Mouse (Mus musculus) yolk sac, embryonic 10.5 days (tissue): ENCODE results near the gene Tgif1.

ENCODE experiments used
- DNase-seq: peaks from one replicate; pipeline ENCODE4 v3.0.0-alpha.2; 2017; ENCODE audit warnings: low spot score

The Tgif1 gene

GRCm38 (mm10) chr17:70866538-70867114, 13.3 kb upstream of the Tgif1 start:
- DNase-seq: no peak

GRCm38 (mm10) chr17:70866029-70866428, 12.7 kb upstream of the Tgif1 start:
- DNase-seq: no peak

GRCm38 (mm10) chr17:70865060-70865604, 11.8 kb upstream of the Tgif1 start:
- DNase-seq: peak; percentile 26

GRCm38 (mm10) chr17:70864645-70865044, 11.3 kb upstream of the Tgif1 start:
- no peak for DNase-seq

- no peak for DNase-seq
Measured at GRCm38 (mm10) chr17:70864117-70864516, 10.8 kb upstream of the Tgif1 start.

GRCm38 (mm10) chr17:70858814-70859213, 5.5 kb upstream of the Tgif1 start:
- DNase-seq: no peak

- peak; percentile 22 for DNase-seq
Measured at GRCm38 (mm10) chr17:70856871-70857415, 3.6 kb upstream of the Tgif1 start.

- DNase-seq: no peak
Measured at GRCm38 (mm10) chr17:70854021-70854420, 675 bp upstream of the Tgif1 start.

- DNase-seq: peak; percentile 86
Measured at GRCm38 (mm10) chr17:70852686-70853386, 510 bp downstream of the Tgif1 start.

GRCm38 (mm10) chr17:70852011-70852685, 1.2 kb downstream of the Tgif1 start:
- peak; percentile 61 for DNase-seq

- peak; percentile 85 for DNase-seq
Measured at GRCm38 (mm10) chr17:70850996-70851991, 2.1 kb downstream of the Tgif1 start.

- no peak for DNase-seq
Measured at GRCm38 (mm10) chr17:70850233-70850995, 2.9 kb downstream of the Tgif1 start.

GRCm38 (mm10) chr17:70849399-70850232, 3.7 kb downstream of the Tgif1 start:
- DNase-seq: peak; percentile 86

GRCm38 (mm10) chr17:70848511-70849398, 4.6 kb downstream of the Tgif1 start:
- peak; percentile 63 for DNase-seq

GRCm38 (mm10) chr17:70847751-70848510, 5.4 kb downstream of the Tgif1 start:
- no peak for DNase-seq

GRCm38 (mm10) chr17:70847086-70847485, 6.3 kb downstream of the Tgif1 start:
- peak; percentile 51 for DNase-seq

GRCm38 (mm10) chr17:70846111-70846644, 7.2 kb downstream of the Tgif1 start:
- no peak for DNase-seq

GRCm38 (mm10) chr17:70845543-70845942, 7.8 kb downstream of the Tgif1 start:
- DNase-seq: peak; percentile 55
